Mouse (Mus musculus) left cerebral cortex, postnatal 36 days (tissue): Measurements from ENCODE around the gene B4galt1. TPM values are rescaled to one million over a fixed set of nuclear protein-coding genes. Genes with fewer than 3 reads are reported as not detected.

Experiments used
- microRNA-seq: library from miRNA; unstranded; fragments of <30 nt; microRNA quantifications from one replicate; pipeline ENCODE4 v1.2.0, GENCODE M21; 2022
- total RNA-seq, 2 experiments: library from RNA; stranded (reverse); gene quantifications; 2 replicates each; pipeline ENCODE4 v1.2.3; 2021

Gene B4galt1
- total RNA-seq, 2 experiments from 2014 or later, result 4.1 to 5.1 TPM

Small RNAs within 50 kb of the gene (microRNA-seq; reads per million reads assigned to microRNA genes)
- gene Gm24112, result not detected
- gene Gm25931, result not detected
- not detected for gene Mir5123

Other genes with a start within 250 kb of the B4galt1 start
- gene Aptx, start 150.8 kb downstream of the B4galt1 start, total RNA-seq, result 10 to 100 TPM; 28.1 to 29.8 TPM
- 100 to 1,000 TPM; 267 to 314 TPM for gene Dnaja1, start 131.9 kb downstream of the B4galt1 start, total RNA-seq
- 10 to 100 TPM; 48.2 TPM for gene Smu1, start 96.1 kb downstream of the B4galt1 start, total RNA-seq
- gene Spink4, start 66.0 kb upstream of the B4galt1 start, total RNA-seq, result not detected
- 100 to 1,000 TPM; 170 to 211 TPM for gene Bag1, start 94.3 kb upstream of the B4galt1 start, total RNA-seq
- gene Chmp5, start 94.4 kb upstream of the B4galt1 start, total RNA-seq, result 10 to 100 TPM; 81.2 to 81.6 TPM
- 10 to 100 TPM; 67.3 to 78.5 TPM for gene Nfx1, start 116.9 kb upstream of the B4galt1 start, total RNA-seq
- gene Aqp7, start 194.1 kb upstream of the B4galt1 start, total RNA-seq, result not detected
- not detected for gene Aqp3, start 244.2 kb upstream of the B4galt1 start, total RNA-seq